Mouse (Mus musculus): ENCODE measurements around the gene Gm15737.

Gene Gm15737

DNA sequence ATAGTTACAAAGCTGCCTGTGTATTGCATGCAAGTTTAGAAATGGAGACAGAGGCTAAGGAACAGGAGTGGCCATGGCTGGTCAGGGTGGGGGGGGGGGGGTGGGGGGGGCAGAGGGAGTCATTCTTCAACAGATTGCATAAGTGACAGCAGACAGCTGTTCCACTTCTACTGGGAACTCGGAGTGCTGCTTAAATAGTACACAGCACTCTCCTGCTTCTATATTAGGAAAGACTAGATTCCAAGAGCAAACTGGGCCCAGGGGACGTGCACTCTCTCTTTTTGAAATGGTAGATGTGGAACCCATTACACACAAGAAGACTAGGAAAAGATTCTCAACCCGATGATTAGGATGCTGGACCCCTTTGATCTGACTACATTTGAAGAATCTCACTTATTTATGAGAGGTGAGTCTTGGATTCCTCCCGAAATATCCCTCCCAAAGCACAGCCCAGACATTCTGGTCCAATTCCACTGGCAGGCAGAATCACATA, at the start of gene Gm15737:
Gm15737 (plus strand) TSS at position 269 of the 493 bp plus-strand sequence.
- peak; percentile 11 for DNase-seq (ENCODE audit: low read depth, low spot score)

DNA sequence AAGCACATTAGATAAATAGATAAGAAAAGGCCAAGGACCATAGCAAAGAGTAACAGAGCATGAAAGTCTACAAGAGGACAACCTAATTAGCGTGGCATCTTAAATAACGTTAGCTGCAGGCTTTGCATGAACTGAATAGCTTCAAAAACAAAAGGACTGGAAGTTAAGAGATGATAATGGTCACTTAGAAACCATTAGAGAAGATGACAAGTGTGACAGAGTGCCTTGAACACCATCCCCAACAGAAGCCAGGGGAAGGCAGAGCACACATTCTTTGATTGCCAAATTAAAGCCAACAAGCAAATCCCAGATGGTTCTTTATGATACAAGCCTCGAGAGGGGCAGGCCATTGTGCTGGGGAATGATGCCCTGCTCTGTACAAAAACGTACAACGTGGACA, 47.6 kb upstream of the Gm15737 start:
- no peak for DNase-seq (ENCODE audit: low read depth, low spot score)

DNA sequence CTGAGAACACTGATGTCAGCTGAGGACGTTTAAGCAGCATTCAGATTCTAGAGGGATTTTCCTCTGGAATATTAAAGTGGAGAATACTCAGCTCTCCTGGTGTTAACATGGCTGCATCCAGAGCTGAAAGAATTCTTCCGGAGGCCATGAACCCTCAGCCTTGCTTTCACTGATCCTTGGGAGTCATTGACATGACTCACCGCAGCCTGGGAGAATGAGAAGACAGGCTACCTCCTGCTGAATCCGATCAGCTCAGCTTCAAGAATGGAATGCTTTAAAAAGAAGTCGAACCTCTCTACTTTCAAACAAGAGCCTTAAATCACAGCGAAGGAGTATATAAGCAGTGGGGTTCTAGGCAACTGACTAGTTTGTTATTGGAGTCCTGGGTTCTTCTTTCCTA, 47.2 kb upstream of the Gm15737 start:
- DNase-seq (ENCODE audit: low read depth, low spot score), result no peak

DNA sequence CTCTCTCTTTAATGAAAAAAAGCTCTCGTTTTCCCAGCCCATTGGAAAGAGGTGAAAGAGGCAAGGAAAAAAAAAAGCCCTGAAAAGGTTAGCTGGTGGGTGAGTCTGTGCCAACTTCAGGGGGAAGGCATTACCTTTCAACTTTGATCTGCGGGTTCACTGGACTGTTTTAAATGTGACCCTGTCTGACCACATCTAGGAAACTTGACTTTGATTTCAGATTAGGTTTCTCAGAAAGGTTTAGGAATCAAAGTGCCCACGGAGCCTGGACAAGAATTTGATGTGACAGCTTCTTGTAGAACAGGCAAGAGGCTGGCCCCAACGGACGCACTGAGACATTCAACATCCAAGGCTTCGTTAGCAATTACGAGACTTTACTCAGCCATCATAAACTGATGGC, 45.2 kb upstream of the Gm15737 start:
- DNase-seq (ENCODE audit: low read depth, low spot score), result no peak

DNA sequence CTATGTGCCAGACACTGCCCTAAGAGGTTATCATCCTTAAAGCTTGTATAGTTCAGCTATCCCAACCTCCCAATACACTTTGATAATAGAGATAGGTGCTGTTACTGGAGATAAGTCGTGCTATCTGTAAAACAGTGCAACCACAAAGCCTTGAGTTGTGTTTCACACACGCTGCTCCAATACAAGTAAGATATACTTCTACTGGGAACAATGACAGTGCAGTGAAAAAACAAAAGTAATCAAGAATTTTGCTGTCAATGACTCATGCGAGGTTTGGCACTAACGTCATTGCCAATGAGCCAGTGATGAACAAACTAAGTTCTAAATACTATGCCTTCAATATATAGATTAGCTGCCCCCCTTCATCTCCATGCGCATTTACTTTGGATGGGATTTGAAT, 42.6 kb upstream of the Gm15737 start:
- DNase-seq (ENCODE audit: low read depth, low spot score), result no peak

DNA sequence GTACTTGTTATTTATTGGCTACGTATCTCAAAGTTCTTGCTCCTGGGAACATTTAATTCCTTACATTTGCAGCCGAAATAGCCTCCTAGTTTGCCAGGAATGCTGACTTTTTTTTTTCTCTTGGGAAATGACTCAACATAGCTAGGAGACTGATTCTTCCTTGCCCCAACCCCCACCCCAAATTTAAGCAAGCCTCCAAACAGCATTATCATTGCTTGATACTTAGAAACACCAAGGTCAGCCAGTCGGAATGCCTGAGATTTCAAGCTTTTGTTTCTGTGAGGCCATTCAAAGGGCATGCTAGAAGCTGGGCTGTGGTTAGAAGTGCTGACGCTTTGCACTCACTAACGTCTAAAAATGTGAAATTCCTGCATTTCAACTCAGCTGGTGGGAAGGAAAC, 41.8 kb upstream of the Gm15737 start:
- no peak for DNase-seq (ENCODE audit: low read depth, low spot score)

DNA sequence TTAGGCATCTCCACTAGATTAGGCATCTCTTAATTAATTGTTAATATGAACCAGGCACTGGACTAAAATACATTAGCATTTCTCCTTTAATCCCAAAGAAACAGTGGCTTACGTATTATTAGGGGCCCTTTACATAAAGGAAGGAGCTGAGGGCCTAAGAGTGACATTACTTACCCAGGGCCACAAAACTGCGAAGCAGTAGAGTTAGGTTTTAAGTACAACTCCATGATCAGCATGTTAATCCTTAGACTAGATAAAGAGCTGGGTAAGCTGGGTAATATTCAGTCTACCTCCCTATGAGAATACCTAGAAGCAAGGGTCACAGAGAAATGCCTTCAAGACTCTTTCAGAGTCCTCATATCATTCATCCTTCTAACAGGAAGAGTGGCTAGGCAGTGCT, 40.0 kb upstream of the Gm15737 start:
- no peak for DNase-seq (ENCODE audit: low read depth, low spot score)

DNA sequence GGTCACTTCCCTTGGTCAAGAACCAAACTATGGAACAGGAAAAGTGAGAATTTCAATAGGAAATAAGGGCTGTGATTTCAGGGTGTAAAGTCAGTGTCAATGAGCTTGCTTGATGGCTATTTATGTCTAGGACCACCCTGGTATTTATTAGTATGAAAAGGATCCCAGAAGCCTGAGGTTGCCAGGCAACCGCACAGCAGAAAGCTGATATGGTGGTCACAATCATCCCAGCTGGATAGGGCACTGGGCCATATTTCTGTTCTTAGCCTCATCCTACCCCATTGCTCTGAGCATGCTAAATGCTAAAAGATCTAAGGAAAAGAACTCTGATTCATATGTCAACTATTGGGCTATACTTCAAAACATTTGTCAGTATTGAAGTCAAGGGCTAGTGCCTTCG, 38.1 kb upstream of the Gm15737 start:
- no peak for DNase-seq (ENCODE audit: low read depth, low spot score)

DNA sequence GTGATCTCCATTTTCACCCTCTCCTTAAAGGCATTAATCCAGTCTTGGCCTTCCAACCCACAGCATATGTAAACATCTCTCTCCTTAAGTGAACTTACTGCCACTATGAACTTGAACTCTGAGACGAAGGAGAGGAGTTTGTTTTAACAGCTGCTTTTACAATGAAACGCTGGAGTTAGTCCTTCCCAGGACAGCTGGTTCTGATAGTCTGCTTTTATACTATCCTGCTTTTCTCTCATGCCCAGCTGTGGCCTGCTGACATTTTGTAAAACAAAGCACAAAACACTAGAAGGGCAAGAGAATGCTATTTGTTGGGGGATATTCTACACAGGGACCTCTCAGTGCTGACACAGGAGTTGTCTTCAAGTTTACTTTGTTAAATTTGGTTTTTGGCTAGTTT, 27.2 kb upstream of the Gm15737 start:
- DNase-seq (ENCODE audit: low read depth, low spot score), result no peak

DNA sequence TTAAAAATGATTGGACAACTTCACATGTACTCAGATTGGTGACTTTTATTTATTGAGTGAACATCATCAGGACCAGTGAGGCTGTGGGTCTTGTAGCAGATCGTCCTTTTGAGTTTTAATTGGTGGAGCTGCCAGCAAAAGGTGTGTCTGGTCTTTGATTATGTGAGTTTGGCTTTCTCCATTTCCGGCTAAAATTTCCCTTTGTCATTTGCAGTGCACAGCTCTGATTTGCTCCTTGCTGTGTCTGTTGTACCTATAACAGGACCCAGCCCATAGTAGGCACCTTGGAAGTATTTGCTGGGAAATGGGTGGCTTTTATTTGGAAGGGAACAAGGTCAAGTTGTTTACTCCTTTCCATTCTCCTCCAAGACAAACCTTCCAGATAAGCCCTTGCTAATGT, 25.7 kb upstream of the Gm15737 start:
- no peak for DNase-seq (ENCODE audit: low read depth, low spot score)

DNA sequence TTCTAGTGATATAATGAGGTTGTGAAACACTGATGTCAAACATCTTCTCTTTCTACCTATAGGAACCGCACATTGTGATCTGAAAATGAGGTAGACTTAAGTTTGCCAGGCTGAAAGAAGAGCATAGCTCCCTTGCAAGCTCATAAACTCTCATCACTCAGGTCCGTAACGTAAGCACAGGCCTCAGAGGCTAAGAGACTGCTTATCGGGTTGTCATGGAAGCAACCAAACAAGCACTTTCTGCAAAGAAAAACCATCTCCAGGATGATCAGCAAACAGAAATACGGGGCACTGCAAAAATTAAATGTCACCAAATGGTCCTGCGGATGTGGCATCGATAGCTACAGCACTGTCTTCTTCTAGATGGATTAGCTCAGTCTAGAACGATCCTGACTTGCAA, 23.3 kb upstream of the Gm15737 start:
- DNase-seq (ENCODE audit: low read depth, low spot score), result no peak

DNA sequence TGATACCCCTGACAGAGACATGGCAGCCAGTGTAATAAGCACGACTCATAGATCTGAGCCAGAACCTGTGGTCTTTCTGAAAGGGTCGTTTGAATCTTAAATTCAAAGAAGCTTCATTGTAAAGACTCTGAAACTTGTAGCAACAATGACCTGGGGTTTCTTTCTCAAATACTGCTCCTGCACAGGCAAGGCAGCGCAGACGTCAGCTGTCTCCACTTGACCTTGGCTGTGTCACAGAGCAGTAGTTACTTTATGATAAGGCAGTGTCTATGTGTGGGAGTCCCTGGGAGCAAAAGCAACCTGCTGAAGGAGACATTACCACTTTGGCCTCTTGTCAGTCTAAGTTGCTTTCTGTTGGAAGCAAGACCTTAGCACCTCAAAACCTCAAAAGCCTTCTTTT, 22.5 kb upstream of the Gm15737 start:
- no peak for DNase-seq (ENCODE audit: low read depth, low spot score)

DNA sequence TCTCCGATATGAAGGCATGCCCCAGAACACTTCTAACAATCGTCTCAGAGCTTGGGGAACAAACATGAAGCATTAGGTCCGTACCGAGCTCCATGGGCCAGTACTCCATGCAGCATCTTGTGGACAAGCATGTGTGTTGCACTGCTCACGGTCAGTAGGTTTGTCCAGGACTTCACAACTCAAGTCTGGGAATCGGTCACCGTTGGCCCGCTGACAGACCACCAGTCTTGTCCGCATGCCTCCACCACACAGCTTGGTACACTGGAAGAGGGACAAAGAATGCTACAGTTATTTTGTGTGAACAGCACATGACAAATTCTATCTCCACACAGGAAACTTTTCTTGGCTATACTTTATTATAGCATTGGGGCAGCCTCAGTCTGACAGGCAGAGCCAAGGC, 19.9 kb upstream of the Gm15737 start:
- no peak for DNase-seq (ENCODE audit: low read depth, low spot score)

DNA sequence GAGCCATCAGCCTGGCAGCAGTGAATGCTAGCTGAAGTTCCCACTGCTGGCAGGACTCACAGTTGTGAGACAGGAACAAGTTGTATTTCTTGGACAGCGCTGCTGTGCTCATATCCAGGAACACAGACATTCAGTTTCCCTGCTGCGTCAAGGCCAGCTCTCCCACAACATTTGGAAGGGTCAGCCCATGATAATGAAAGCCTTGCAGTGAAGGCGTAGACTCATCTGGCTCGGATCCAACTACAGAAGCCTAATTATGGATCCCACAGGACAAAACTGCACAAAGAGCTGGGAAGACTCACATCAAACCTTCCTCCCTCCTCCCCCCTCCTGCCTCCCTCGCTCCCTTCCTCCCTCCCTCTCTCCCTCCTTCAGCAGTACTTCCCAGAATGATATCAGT, 18.9 kb upstream of the Gm15737 start:
- DNase-seq (ENCODE audit: low read depth, low spot score), result peak; percentile 16

DNA sequence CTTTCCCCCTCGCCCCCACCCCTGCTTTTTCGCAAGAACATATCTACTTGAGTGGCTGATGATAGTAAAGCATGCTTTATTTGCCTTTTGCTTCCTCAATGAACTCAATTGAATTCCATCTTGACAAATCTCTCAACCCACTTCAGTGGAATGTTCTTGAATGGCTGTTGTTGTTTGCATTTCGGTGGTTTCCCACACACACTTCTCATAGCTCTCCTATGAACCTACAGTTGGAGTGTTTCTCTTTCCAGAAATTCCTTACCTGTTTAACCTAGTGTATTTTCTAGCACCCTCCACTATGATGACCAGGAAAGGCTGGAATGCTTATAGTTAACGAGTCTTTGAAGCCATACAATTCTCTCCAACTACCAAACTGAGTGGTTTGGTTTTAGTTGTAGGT, 14.3 kb upstream of the Gm15737 start:
- DNase-seq (ENCODE audit: low read depth, low spot score), result no peak

DNA sequence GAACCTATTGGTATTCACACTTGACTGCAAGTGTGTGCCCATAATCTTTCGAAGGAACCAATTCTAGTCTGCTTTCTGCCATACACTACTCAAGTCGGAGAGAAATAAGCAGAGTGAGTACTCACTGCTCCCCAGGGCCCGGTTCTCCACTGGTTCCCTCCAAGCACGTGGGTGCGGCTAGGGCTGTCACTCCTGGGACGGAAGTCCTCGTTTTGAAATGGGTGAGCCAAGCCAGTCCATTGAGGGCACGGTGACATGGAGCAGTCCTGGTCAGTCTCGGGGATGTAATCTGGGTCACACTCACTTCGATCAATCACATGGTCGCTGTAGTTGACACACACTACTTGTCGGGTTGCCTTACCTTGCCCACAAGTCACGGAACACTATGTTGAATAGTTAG, 11.4 kb upstream of the Gm15737 start:
- DNase-seq (ENCODE audit: low read depth, low spot score), result no peak

DNA sequence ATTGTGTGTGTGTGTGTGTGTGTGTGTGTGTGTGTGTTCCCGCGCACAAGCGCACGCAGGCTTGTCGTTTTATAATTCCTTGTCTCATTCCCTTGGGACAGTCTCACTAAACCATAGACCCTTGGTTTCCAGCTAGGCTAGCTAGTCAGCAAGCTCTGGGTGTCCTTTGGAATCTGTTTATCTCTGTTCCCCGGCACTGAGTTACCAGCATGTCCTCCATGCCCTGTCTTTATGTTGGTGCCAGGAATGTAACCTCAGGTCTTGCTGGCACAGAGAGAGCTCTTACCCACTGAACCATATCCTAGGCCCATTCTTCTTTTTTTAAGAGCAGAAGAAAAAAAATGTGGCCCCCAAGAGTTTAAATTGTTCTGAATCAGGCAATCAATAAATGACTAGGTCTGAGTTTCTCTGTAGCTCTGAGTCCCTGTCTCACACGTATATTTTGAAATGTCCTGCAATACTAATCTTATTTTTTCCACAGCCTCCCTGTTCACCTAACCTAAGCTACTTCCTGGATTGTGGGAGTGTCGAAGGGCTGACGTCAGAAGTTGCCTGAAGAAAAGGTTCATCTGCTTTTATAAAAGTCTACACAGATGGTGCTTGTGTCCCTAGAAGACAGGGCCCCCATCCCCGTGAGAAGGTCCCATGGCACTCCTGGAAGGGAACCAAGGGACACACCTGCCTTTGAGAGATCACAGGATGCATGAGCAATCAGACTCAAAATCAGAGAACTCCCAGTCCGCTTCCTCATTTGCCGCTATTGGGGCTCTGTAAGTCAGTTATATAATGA, 10.2 kb upstream of the Gm15737 start:
- DNase-seq (ENCODE audit: low read depth, low spot score), result no peak

DNA sequence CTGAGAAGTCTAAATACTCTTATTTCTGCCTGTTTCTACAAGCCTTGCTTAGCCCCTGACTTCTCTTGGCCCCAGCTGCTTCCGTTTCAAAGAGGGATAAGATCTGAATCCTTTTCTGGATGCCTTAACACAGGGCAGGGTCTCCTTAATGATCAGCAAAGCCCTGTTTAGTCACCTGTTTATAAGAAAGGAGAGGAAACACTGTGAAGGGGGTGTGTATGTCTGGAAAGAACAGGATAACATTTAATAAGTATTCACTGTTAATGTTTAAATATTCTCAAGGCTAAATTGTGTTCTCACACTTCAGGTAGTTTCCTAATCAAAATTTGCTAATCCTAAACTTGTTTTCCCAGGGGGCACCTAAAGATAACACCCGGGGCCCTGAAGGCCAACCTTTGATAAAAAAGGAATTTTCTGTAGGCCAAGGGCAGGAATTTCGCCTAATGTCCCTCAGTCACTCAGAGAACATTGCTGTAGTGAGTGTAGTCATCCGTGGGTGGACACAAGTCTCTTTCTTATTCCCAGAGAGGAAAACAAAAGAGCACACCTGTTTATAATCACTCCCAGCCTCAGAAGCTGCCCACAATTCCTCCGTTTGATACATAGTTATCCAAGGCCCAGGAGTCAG, 8.8 kb upstream of the Gm15737 start:
- no peak for DNase-seq (ENCODE audit: low read depth, low spot score)

DNA sequence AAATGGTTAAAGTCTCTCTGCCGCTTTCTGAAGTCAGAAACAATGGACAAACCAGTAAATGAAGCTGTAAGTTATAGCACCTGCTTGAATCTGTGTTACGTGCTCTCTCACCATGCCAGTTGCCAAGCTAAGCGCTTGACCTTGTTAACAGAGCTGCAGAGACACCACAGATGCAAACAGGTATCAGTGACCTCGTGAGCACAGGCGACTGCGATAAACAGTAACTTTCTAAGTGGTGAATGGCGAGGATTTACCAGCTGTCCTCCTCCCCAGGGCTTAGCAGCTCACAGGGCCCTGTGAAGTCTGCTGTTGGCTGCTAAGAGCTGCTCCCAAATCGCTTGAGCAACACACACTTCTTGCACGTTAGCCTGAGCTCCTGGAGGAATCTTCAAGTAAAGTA, 6.6 kb upstream of the Gm15737 start:
- no peak for DNase-seq (ENCODE audit: low read depth, low spot score)

DNA sequence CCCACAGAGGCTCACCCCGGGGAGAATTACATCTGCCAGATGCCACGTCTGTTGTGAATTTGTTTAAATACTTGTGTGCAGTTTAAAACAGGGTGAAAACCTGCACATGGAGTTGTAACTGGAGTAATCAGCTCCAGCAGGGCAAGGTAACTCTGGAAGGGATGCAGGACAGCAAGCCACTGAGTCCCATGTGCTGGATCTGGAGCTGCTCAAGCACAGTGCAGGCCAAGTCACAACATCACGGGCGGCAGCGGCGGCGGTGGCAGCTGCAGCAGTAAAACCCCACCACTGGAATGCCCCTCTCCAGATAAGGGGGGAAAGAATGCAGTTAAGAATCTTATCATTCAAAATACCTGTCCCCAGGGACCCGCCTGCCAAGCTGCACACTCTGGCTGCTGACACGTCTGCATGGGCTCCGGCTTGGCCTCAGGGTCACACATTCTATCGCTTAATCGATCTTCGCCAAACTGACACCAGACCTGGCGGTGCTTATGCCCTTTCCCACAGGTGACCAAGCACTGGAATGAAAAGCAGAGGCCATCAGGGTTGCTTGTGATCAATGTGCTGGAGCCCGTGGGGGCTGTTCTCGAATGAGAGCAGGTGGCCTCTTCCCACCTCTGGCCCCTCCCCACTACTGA, 544 bp downstream of the Gm15737 start:
- DNase-seq (ENCODE audit: low read depth, low spot score), result peak; percentile 16

DNA sequence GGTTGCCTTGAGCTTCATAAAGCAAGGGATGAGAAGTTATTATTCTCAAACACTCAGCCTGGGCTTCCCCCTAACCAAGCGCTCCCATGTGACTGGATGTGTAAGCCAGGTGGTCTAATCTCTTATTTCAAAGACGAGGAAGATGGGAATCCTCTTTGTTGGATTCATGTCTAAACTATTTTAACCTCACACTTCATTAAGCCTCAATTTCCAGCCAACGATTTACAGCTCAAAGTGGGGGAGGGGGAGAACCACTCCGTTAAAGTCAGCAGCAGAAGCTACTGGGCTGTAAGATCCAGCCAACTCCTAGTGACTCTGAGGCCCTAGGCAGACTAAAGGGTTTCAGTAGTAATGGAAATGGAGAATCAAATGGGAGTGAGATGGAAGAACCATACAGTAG, 2.7 kb downstream of the Gm15737 start:
- DNase-seq (ENCODE audit: low read depth, low spot score), result no peak

DNA sequence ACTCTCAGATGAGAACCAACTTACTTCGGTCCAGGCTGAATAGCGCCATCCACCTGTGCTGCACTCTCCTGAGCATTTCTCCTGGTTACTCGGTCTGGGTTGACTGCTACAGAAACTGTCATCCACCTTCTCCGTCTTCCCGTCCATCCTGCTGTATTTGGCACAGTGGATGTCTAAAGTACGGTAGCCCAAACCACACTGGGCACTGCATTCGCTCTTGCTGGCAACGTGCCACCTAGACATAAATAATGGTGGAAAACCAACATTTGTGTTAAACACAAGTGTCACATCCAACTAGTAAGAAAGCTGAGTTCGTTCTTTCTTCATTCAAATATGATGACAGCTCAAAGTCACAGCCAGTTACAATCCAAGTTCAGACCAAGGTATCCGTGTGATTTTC, 3.6 kb downstream of the Gm15737 start:
- no peak for DNase-seq (ENCODE audit: low read depth, low spot score)

DNA sequence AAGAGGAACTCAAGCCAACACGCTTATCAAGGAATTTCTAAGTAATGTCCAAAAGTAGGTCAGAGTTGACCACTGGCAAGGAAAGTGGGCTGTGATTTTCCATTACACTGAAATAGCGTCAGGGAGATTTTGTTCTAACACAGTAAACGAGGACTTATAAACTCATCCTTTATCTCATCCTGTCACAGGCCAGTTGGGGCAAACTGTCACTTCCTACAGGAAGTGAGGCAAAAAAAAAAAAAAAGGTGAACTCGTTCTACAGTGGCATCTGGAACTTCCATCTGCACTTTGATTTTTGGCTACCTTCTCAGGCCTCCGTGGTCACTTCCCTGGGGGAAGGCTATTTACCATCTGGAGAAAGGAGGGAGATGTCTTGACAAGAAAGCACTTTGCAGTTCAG, 5.7 kb downstream of the Gm15737 start:
- DNase-seq (ENCODE audit: low read depth, low spot score), result no peak
